In genomic region chr3:101667186-101667585, GRCm38 (mm10) we compare ENCODE assay signal across 12 mouse cellular contexts.
A peak's percentile ranks its signal among the peaks of the same experiment; 100 is the strongest.
DNase-seq lines count a peak whose midpoint lies in the region; ATAC-seq and TF ChIP-seq lines count a peak whose summit lies in the region.
"Had no signal": no experiment of that assay in that cellular context is flagged by ENCODE, and none has a peak within 500 bp of the region (broad histone marks: within the 10 kb centered on the region; RNA-seq: fewer than 3 reads in every experiment).

No protein-coding gene starts in this region.

- H3K27me3 ChIP-seq in intestine, postnatal 0 days (replicated peaks; ENCODE audit: control insufficient read depth, insufficient read depth, low read length), result no peaks in the 10 kb centered on the region
- no peaks in the 10 kb centered on the region for H3K27me3 ChIP-seq in limb, embryonic 12.5 days
- H3K27me3 ChIP-seq in midbrain, embryonic 15.5 days (replicated peaks), result no peaks in the 10 kb centered on the region

- peak; percentile 94 for ATAC-seq in intestine, postnatal 0 days
- no peak for ATAC-seq in limb, embryonic 12.5 days (ENCODE audit: insufficient number of reproducible peaks, insufficient read depth, low FRiP score, low TSS enrichment, low read depth)
- ATAC-seq in midbrain, embryonic 15.5 days (replicated peaks), result peak; percentile 59

- H3K4me2 ChIP-seq in intestine, postnatal 0 days (replicated peaks; ENCODE audit: low read depth), result peak overlapping the region; percentile 46
- no peak overlapping the region for H3K4me2 ChIP-seq in limb, embryonic 12.5 days
- H3K4me2 ChIP-seq in midbrain, embryonic 15.5 days, result no peak overlapping the region

- H3K9me3 ChIP-seq in intestine, postnatal 0 days (ENCODE audit: control insufficient read depth), result no peaks in the 10 kb centered on the region
- H3K9me3 ChIP-seq in limb, embryonic 12.5 days, result no peaks in the 10 kb centered on the region
- no peaks in the 10 kb centered on the region for H3K9me3 ChIP-seq in midbrain, embryonic 15.5 days

- 0 out of 2 replicates have a peak overlapping the region, but pooled peaks have one; percentile 22 for H3K9ac ChIP-seq in intestine, postnatal 0 days (ENCODE audit: low read depth, low read length)
- no peak overlapping the region for H3K9ac ChIP-seq in limb, embryonic 12.5 days (replicated peaks)
- H3K9ac ChIP-seq in midbrain, embryonic 15.5 days, result no peak overlapping the region

- peaks cover 12% of the 10 kb centered on the region for H3K4me1 ChIP-seq in intestine, postnatal 0 days (replicated peaks; ENCODE audit: control insufficient read depth, insufficient read depth, low read length)
- H3K4me1 ChIP-seq in limb, embryonic 12.5 days (replicated peaks), result peaks cover 11% of the 10 kb centered on the region
- peaks cover 8% of the 10 kb centered on the region; the same call in 1 of the 2 replicates for H3K4me1 ChIP-seq in midbrain, embryonic 15.5 days

- peak overlapping the region; percentile 79 for H3K27ac ChIP-seq in intestine, postnatal 0 days (ENCODE audit: low read depth, low read length)
- H3K27ac ChIP-seq in limb, embryonic 12.5 days, result peak overlapping the region; percentile 70
- peak overlapping the region; percentile 40 for H3K27ac ChIP-seq in midbrain, embryonic 15.5 days

- TF ChIP-seq CTCF in intestine, postnatal 0 days (IDR thresholded peaks at IDR 0.05; ENCODE audit: low read depth), result no peak

- WGBS in intestine, postnatal 0 days, result 32% methylated on average over 4 of the region's 4 CpGs
- WGBS in limb, embryonic 12.5 days, result 28% methylated on average over 4 of the region's 4 CpGs
- 26% methylated on average over 4 of the region's 4 CpGs for WGBS in midbrain, embryonic 15.5 days

- DNase-seq in embryo, embryonic 9.5 days (ENCODE audit: extremely low spot score), result peak; percentile 10
- DNase-seq in embryo, embryonic 10 days (ENCODE audit: low spot score), result no peak
- DNase-seq in cerebellum, postnatal 25 days, result no peak
- DNase-seq in spleen, postnatal 4 days (ENCODE audit: low spot score in 2 of 2), result no peak
- DNase-seq in right cerebral cortex, postnatal 10 days (ENCODE audit: low spot score in 2 of 2), result no peak
- DNase-seq: adrenal gland, postnatal 14 days; cerebellum, postnatal 36 days; heart, postnatal 10 days; thymus, postnatal 25 days had no signal

- no peak overlapping the region for H3K4me3 ChIP-seq in intestine, postnatal 0 days (ENCODE audit: low read depth, low read length)
- H3K4me3 ChIP-seq in limb, embryonic 12.5 days (replicated peaks), result no peak overlapping the region
- H3K4me3 ChIP-seq in midbrain, embryonic 15.5 days, result no peak overlapping the region

- no peaks in the 10 kb centered on the region for H3K36me3 ChIP-seq in intestine, postnatal 0 days (ENCODE audit: control insufficient read depth, insufficient read depth)
- H3K36me3 ChIP-seq in limb, embryonic 12.5 days, result no peaks in the 10 kb centered on the region
- no peaks in the 10 kb centered on the region for H3K36me3 ChIP-seq in midbrain, embryonic 15.5 days (replicated peaks)
